Mouse (Mus musculus) CH12.LX (cell line): Measurements from ENCODE around the gene Slc7a14.

ENCODE experiments used
- ETS1 ChIP-seq: conservative IDR thresholded peaks from 2 replicates; pipeline ENCODE4 v1.6.1; 2012; ENCODE audit warnings: low read depth, mild to moderate bottlenecking, inconsistent platforms, low read length, improper control_type of control experiment, moderate library complexity
- MEF2A ChIP-seq: IDR thresholded peaks from 2 replicates; pipeline ENCODE4 v1.6.1; 2014; ENCODE audit warnings: low read depth, mild to moderate bottlenecking, inconsistent platforms, low read length, improper control_type of control experiment, borderline replicate concordance
- SIN3A ChIP-seq: IDR thresholded peaks from 2 replicates; pipeline ENCODE4 v1.6.1; 2012; ENCODE audit warnings: low read length, improper control_type of control experiment, inconsistent platforms

DNA sequence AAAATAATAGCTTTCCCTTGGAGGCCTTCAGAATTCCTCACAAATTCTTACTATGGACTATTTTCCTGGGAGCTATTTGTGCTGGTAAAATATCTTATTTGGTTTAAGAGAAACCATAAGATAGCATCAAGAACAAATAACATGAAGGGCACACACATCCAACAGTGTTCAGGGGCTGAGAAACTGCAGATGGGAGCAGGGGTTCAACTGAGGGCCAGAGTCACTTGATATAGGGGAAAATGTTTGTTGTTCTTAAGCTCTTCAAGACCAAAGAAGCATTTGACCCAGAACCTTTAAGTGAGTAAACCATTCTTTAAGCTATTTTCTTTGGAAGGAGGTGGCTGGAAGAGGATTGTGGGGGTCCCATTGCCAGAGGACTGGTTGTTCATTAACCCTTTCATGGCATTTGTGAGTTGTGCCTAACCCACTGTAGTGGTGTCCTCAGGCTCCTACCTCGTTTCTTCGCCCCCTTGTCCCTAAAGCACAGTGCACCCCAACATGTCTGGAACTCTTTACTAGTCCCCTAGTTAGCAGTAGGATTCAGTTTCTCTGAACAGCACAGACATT is 76.3 kb downstream of the Slc7a14 start:
- no peak for TF ChIP-seq ETS1
- TF ChIP-seq MEF2A = no peak
- no peak for TF ChIP-seq SIN3A
